ENCODE assay signal across 10 mouse cellular contexts in the genomic region with DNA sequence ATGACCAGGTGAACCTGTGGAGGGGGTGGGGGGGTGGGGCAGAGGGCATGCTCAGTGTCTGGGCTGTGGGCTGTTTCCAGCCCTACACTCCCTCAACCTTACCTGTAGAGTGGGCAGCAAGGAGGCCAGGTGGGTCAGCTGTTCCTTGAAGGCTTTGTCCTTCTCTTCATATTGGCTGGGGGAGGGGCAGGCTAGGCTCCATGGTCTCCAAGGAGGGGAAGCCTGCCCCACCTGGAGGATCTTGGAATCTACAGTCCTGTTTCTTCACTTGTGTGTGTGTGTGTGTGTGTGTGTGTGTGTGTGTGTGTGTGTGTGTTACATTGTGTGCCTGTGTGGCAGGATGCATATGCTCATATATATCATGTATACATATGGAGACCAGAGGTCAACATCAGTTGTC. TPM values are rescaled to one million over a fixed set of nuclear protein-coding genes. Genes with fewer than 3 reads are reported as not detected.
A peak's percentile ranks its signal among the peaks of the same experiment; 100 is the strongest.
DNase-seq lines count a peak whose midpoint lies in the region; ATAC-seq lines count a peak whose summit lies in the region.
"Had no signal": no experiment of that assay in that cellular context is flagged by ENCODE, and none has a peak within 500 bp of the region (broad histone marks: within the 10 kb centered on the region; RNA-seq: fewer than 3 reads in every experiment).

No protein-coding gene starts in this region.

- intact Hi-C loops in heart, postnatal 36 days (cut with DNase I), result no loop called here

- ATAC-seq in heart, embryonic 13.5 days (ENCODE audit: extremely low read depth, insufficient number of reproducible peaks, low FRiP score, low TSS enrichment), result no peak

- peaks cover 58% of the 10 kb centered on the region for H3K4me1 ChIP-seq in heart, embryonic 13.5 days
- H3K4me1 ChIP-seq in embryonic facial prominence, embryonic 10.5 days, result peaks cover 46% of the 10 kb centered on the region

- peaks cover 77% of the 10 kb centered on the region for H3K27me3 ChIP-seq in heart, embryonic 13.5 days (replicated peaks)
- H3K27me3 ChIP-seq in embryonic facial prominence, embryonic 10.5 days (replicated peaks; ENCODE audit: low read depth, poor library complexity, severe bottlenecking), result peaks cover 100% of the 10 kb centered on the region

- no peaks in the 10 kb centered on the region for H3K9me3 ChIP-seq in heart, embryonic 13.5 days
- no peaks in the 10 kb centered on the region for H3K9me3 ChIP-seq in embryonic facial prominence, embryonic 10.5 days
- H3K9me3 ChIP-seq: lung, embryonic 15.5 days had no signal

- H3K27ac ChIP-seq in heart, embryonic 13.5 days (replicated peaks), result no peak overlapping the region
- no peak overlapping the region for H3K27ac ChIP-seq in embryonic facial prominence, embryonic 10.5 days (replicated peaks)
- H3K27ac ChIP-seq: lung, embryonic 15.5 days had no signal

- H3K4me3 ChIP-seq in heart, embryonic 13.5 days, result no peak overlapping the region
- peak overlapping the region; percentile 54 for H3K4me3 ChIP-seq in embryonic facial prominence, embryonic 10.5 days

- no peak for DNase-seq in heart, postnatal 36 days
- peak; percentile 22 for DNase-seq in 3T3-L1 (ENCODE audit: low read depth, low spot score)
- DNase-seq in embryonic facial prominence, embryonic 10.5 days (ENCODE audit: low spot score), result peak; percentile 58
- peak; percentile 67 for DNase-seq in kidney, postnatal 10 days
- no peak for DNase-seq in cerebellum, adult 11-12 months
- no peak for DNase-seq in thymus, postnatal 10 days (ENCODE audit: low spot score in 2 of 2)
- no peak for DNase-seq in left cerebral cortex, adult 8-10 months (ENCODE audit: low spot score in 2 of 2)
- DNase-seq: thymus, postnatal 36 days had no signal

- peaks cover 38% of the 10 kb centered on the region for H3K36me3 ChIP-seq in heart, embryonic 13.5 days
- H3K36me3 ChIP-seq in embryonic facial prominence, embryonic 10.5 days (replicated peaks), result peaks cover 3% of the 10 kb centered on the region
- H3K36me3 ChIP-seq: lung, embryonic 15.5 days had no signal

- H3K9ac ChIP-seq in heart, embryonic 13.5 days, result no peak overlapping the region; the same call in 1 of the 2 replicates
- H3K9ac ChIP-seq: lung, embryonic 15.5 days had no signal

- H3K4me2 ChIP-seq in heart, embryonic 13.5 days, result peak overlapping the region; percentile 74

RNA-seq across cellular contexts. Expression of gene Rnf207, which starts 4.9 kb away (rescaled TPM):
- polyA plus RNA-seq in heart, embryonic 13.5 days (2015; fragmentation: Nextera tagmentation; extraction: Ambion mirVana), result 71.2 and 73.2 TPM in 2 replicates
- total RNA-seq in heart, postnatal 36 days (2021), result 10 to 100 TPM; 50.2 to 68.0 TPM
- 1.3 and 2.3 TPM in 2 replicates for polyA plus RNA-seq in embryonic facial prominence, embryonic 10.5 days (2016; fragmentation: Nextera tagmentation; extraction: Ambion mirVana)
- total RNA-seq in left cerebral cortex, adult 8-10 months (2022), result 10 to 100 TPM; 15.5 to 24.1 (median 19.5) TPM

RNA-seq across cellular contexts. Expression of gene Rpl22, which starts 11.6 kb away (rescaled TPM):
- 226 and 250 TPM in 2 replicates for polyA plus RNA-seq in heart, embryonic 13.5 days (2015; fragmentation: Nextera tagmentation; extraction: Ambion mirVana)
- 100 to 1,000 TPM; 276 to 293 TPM for total RNA-seq in heart, postnatal 36 days (2021)
- polyA plus RNA-seq in embryonic facial prominence, embryonic 10.5 days (2016; fragmentation: Nextera tagmentation; extraction: Ambion mirVana), result 360 and 367 TPM in 2 replicates
- total RNA-seq in left cerebral cortex, adult 8-10 months (2022), result 100 to 1,000 TPM; 153 to 206 (median 187) TPM

RNA-seq across cellular contexts. Expression of gene Icmt, which starts 16.9 kb away (rescaled TPM):
- polyA plus RNA-seq in heart, embryonic 13.5 days (2015; fragmentation: Nextera tagmentation; extraction: Ambion mirVana), result 16.8 and 19.7 TPM in 2 replicates
- total RNA-seq in heart, postnatal 36 days (2021), result 10 to 100 TPM; 25.4 to 25.8 TPM
- 29.5 and 30.2 TPM in 2 replicates for polyA plus RNA-seq in embryonic facial prominence, embryonic 10.5 days (2016; fragmentation: Nextera tagmentation; extraction: Ambion mirVana)
- total RNA-seq in left cerebral cortex, adult 8-10 months (2022), result 10 to 100 TPM; 44.7 to 51.1 (median 47.3) TPM

RNA-seq across cellular contexts. Expression of gene Hes3, which starts 22.5 kb away (rescaled TPM):
- polyA plus RNA-seq in heart, embryonic 13.5 days (2015; fragmentation: Nextera tagmentation; extraction: Ambion mirVana), result not detected in 2 replicates
- not detected for total RNA-seq in heart, postnatal 36 days (2021)
- polyA plus RNA-seq in embryonic facial prominence, embryonic 10.5 days (2016; fragmentation: Nextera tagmentation; extraction: Ambion mirVana), result 0.10 and 2.3 TPM in 2 replicates
- total RNA-seq in left cerebral cortex, adult 8-10 months (2022), result under 1 TPM; 0.21 to 0.44 (median 0.30) TPM
- polyA plus RNA-seq: lung, embryonic 15.5 days had no signal

RNA-seq across cellular contexts. Expression of gene Chd5, which starts 24.5 kb away (rescaled TPM):
- 0.09 and 0.29 TPM in 2 replicates for polyA plus RNA-seq in heart, embryonic 13.5 days (2015; fragmentation: Nextera tagmentation; extraction: Ambion mirVana)
- under 1 TPM; 0.16 to 0.58 TPM for total RNA-seq in heart, postnatal 36 days (2021)
- 0.05 TPM in 2 replicates for polyA plus RNA-seq in embryonic facial prominence, embryonic 10.5 days (2016; fragmentation: Nextera tagmentation; extraction: Ambion mirVana)
- 100 to 1,000 TPM; 152 to 165 (median 162) TPM for total RNA-seq in left cerebral cortex, adult 8-10 months (2022)

Comparison
In these comparisons a context has a peak if more than half of its experiments do, and no peak if none do; other contexts are left out.
1. DNase-seq: peak in 3T3-L1 (single experiment), embryonic facial prominence, embryonic 10.5 days (single experiment) and kidney, postnatal 10 days (single experiment); none in heart, postnatal 36 days (0 of 2), cerebellum, adult 11-12 months (single experiment), thymus, postnatal 10 days (0 of 2) and left cerebral cortex, adult 8-10 months (0 of 2).